Mouse (Mus musculus) MEL (cell line): ENCODE measurements around the gene Arhgef33. TPM values are rescaled to one million over a fixed set of nuclear protein-coding genes. Genes with fewer than 3 reads are reported as not detected.

Experiments used
- DNase-seq: peaks from one replicate; pipeline ENCODE4 v3.0.0; 2011; ENCODE audit warnings: low read depth, low spot score
- H3K27ac ChIP-seq: 2 replicates; pipeline ENCODE4 v1.5.1; 2012; ENCODE audit warnings: low read depth, mild to moderate bottlenecking, control low read depth, low read length, moderate library complexity; ENCODE audit not compliant: control insufficient read depth
- H3K27me3 ChIP-seq, 2 experiments: fragments of 150-350 bp in 1 of 2; sonication (generic) in 1 of 2; 2 replicates each; pipeline ENCODE4 v1.6.1; 2012; ENCODE audit warnings: low read length in 2 of 2, mild to moderate bottlenecking in 2 of 2, improper control_type of control experiment in 1 of 2, moderate library complexity in 1 of 2; ENCODE audit not compliant: insufficient read depth in 2 of 2, control insufficient read depth in 1 of 2
- H3K36me3 ChIP-seq, 2 experiments: 2 replicates each; pipeline ENCODE4 v1.6.1; 2012 to 2014; ENCODE audit warnings: low read length in 2 of 2, improper control_type of control experiment in 1 of 2, inconsistent platforms in 1 of 2, mild to moderate bottlenecking in 1 of 2; ENCODE audit not compliant: insufficient read depth in 2 of 2, control insufficient read depth in 1 of 2
- H3K4me1 ChIP-seq, 2 experiments: fragments of 150-350 bp in 1 of 2; sonication (generic) in 1 of 2; 2 replicates each; pipeline ENCODE4 v1.6.1; 2012; ENCODE audit warnings: low read length in 2 of 2, improper control_type of control experiment in 1 of 2, mild to moderate bottlenecking in 1 of 2; ENCODE audit not compliant: insufficient read depth in 2 of 2, control insufficient read depth in 1 of 2
- H3K4me3 ChIP-seq, 2 experiments: fragments of 150-350 bp in 1 of 2; sonication (generic) in 1 of 2; 2 replicates each; pipeline ENCODE4 v1.5.1; 2012; ENCODE audit warnings: low read depth in 2 of 2, low read length in 2 of 2, mild to moderate bottlenecking in 2 of 2, moderate library complexity in 2 of 2, control low read depth in 1 of 2, improper control_type of control experiment in 1 of 2; ENCODE audit not compliant: control insufficient read depth in 1 of 2, insufficient read depth in 1 of 2
- H3K79me2 ChIP-seq: 2 replicates; pipeline ENCODE4 v1.6.1; 2012; ENCODE audit warnings: mild to moderate bottlenecking, low read length, moderate library complexity; ENCODE audit not compliant: control insufficient read depth, poor library complexity, insufficient read depth
- H3K9ac ChIP-seq: 2 replicates; pipeline ENCODE4 v1.6.1; 2012; ENCODE audit warnings: low read depth, mild to moderate bottlenecking, control low read depth, low read length, moderate library complexity; ENCODE audit not compliant: control insufficient read depth, poor library complexity, severe bottlenecking
- H3K9me3 ChIP-seq: fragments of 150-350 bp; sonication (generic); replicated peaks from 2 replicates; pipeline ENCODE4 v1.6.1; 2012; ENCODE audit warnings: mild to moderate bottlenecking, low read length, improper control_type of control experiment, moderate library complexity; ENCODE audit not compliant: insufficient read depth
- BHLHE40 ChIP-seq: IDR thresholded peaks from 2 replicates; pipeline ENCODE4 v1.6.1; 2012; ENCODE audit warnings: low read depth, mild to moderate bottlenecking, inconsistent platforms, low read length, improper control_type of control experiment, borderline replicate concordance
- EP300 ChIP-seq, 2 experiments: IDR thresholded peaks; 2 replicates each; pipeline ENCODE4 v1.6.1; 2011; ENCODE audit warnings: improper control_type of control experiment in 2 of 2, low read length in 2 of 2, low read depth in 1 of 2, mild to moderate bottlenecking in 1 of 2
- ETS1 ChIP-seq: IDR thresholded peaks from 2 replicates; pipeline ENCODE4 v1.6.1; 2012; ENCODE audit warnings: low read depth, mild to moderate bottlenecking, inconsistent platforms, low read length, improper control_type of control experiment, moderate library complexity
- GABPA ChIP-seq: IDR thresholded peaks from 2 replicates; pipeline ENCODE4 v1.6.1; 2012; ENCODE audit warnings: low read depth, mild to moderate bottlenecking, inconsistent platforms, low read length, improper control_type of control experiment, moderate library complexity
- GATA1 ChIP-seq: IDR thresholded peaks from 2 replicates; pipeline ENCODE4 v1.6.1; 2011; ENCODE audit warnings: low read depth, low read length, improper control_type of control experiment
- HCFC1 ChIP-seq: IDR thresholded peaks from 2 replicates; pipeline ENCODE4 v1.6.1; 2012; ENCODE audit warnings: low read depth, mild to moderate bottlenecking, inconsistent platforms, low read length, improper control_type of control experiment, moderate library complexity
- JUND ChIP-seq: IDR thresholded peaks from 2 replicates; pipeline ENCODE4 v1.6.1; 2011; ENCODE audit warnings: low read depth, mild to moderate bottlenecking, improper control_type of control experiment, low read length
- MAFK ChIP-seq: IDR thresholded peaks from 2 replicates; pipeline ENCODE4 v1.6.1; 2011; ENCODE audit warnings: low read depth, mild to moderate bottlenecking, low read length, improper control_type of control experiment, borderline replicate concordance
- MAX ChIP-seq: IDR thresholded peaks from 2 replicates; pipeline ENCODE4 v1.6.1; 2011; ENCODE audit warnings: low read length, improper control_type of control experiment
- MEF2A ChIP-seq: IDR thresholded peaks from 2 replicates; pipeline ENCODE4 v1.6.1; 2014; ENCODE audit warnings: low read depth, mild to moderate bottlenecking, inconsistent platforms, low read length, improper control_type of control experiment; ENCODE audit not compliant: poor library complexity, insufficient replicate concordance, severe bottlenecking; ENCODE audit errors: extremely low read depth
- MXI1 ChIP-seq: IDR thresholded peaks from 2 replicates; pipeline ENCODE4 v1.6.1; 2011; ENCODE audit warnings: mild to moderate bottlenecking, low read depth, low read length, improper control_type of control experiment
- MYC ChIP-seq: IDR thresholded peaks from 2 replicates; pipeline ENCODE4 v1.6.1; 2011; ENCODE audit warnings: low read depth, mild to moderate bottlenecking, low read length, improper control_type of control experiment, moderate library complexity
- NELFE ChIP-seq: IDR thresholded peaks from 2 replicates; pipeline ENCODE4 v1.6.1; 2011; ENCODE audit warnings: low read depth, low read length, improper control_type of control experiment
- POLR2A ChIP-seq, 2 experiments: IDR thresholded peaks; 2 replicates each; pipeline ENCODE4 v1.6.1; 2011 to 2012; ENCODE audit warnings: low read length in 2 of 2, mild to moderate bottlenecking in 2 of 2, control low read depth in 1 of 2, improper control_type of control experiment in 1 of 2, low read depth in 1 of 2, moderate library complexity in 1 of 2; ENCODE audit not compliant: control insufficient read depth in 1 of 2, insufficient read depth in 1 of 2, poor library complexity in 1 of 2
- POLR2AphosphoS2 ChIP-seq: IDR thresholded peaks from 2 replicates; pipeline ENCODE4 v1.6.1; 2011; ENCODE audit warnings: low read length, improper control_type of control experiment
- RCOR1 ChIP-seq: IDR thresholded peaks from 2 replicates; pipeline ENCODE4 v1.6.1; 2012; ENCODE audit warnings: low read depth, mild to moderate bottlenecking, inconsistent platforms, low read length, improper control_type of control experiment
- SMC3 ChIP-seq: IDR thresholded peaks from 2 replicates; pipeline ENCODE4 v1.6.1; 2011; ENCODE audit warnings: low read depth, low read length, improper control_type of control experiment
- TAL1 ChIP-seq: IDR thresholded peaks from 2 replicates; pipeline ENCODE4 v1.6.1; 2012; ENCODE audit warnings: mild to moderate bottlenecking, inconsistent platforms, low read length, moderate library complexity, mixed read lengths
- TBP ChIP-seq: IDR thresholded peaks from 2 replicates; pipeline ENCODE4 v1.8.0; 2011; ENCODE audit warnings: low read depth, low read length, improper control_type of control experiment
- USF2 ChIP-seq, 2 experiments: IDR thresholded peaks; 2 replicates each; pipeline ENCODE4 v1.6.1; 2011 to 2012; ENCODE audit warnings: improper control_type of control experiment in 2 of 2, low read length in 2 of 2, borderline replicate concordance in 1 of 2, inconsistent platforms in 1 of 2, low read depth in 1 of 2, mild to moderate bottlenecking in 1 of 2; ENCODE audit not compliant: insufficient read depth in 1 of 2
- ZNF384 ChIP-seq: IDR thresholded peaks from 2 replicates; pipeline ENCODE4 v1.6.1; 2012; ENCODE audit warnings: low read depth, mild to moderate bottlenecking, inconsistent platforms, low read length, improper control_type of control experiment
- polyA plus RNA-seq, 2 experiments: library from polyadenylated mRNA; stranded (reverse) in 1 of 2; unstranded in 1 of 2; fragments of >175 nt in 1 of 2; fragments of >200 nt in 1 of 2; gene quantifications; 2 replicates each; pipeline versions ENCODE4 v1.2.1 to v1.2.4; 2012; ENCODE audit warnings: low replicate concordance in 2 of 2, low read depth in 1 of 2; ENCODE audit not compliant: insufficient read length in 2 of 2, insufficient read depth in 1 of 2, missing spikeins in 1 of 2
- total RNA-seq: library from RNA; depleted of rRNA; stranded (reverse); fragments of 300-350 nt; gene quantifications from 2 replicates; pipeline ENCODE4 v1.2.3, GENCODE M21; 2012

The Arhgef33 gene
- total and polyA plus RNA-seq, 3 experiments = 0.08 TPM; not detected in 2

DNA sequence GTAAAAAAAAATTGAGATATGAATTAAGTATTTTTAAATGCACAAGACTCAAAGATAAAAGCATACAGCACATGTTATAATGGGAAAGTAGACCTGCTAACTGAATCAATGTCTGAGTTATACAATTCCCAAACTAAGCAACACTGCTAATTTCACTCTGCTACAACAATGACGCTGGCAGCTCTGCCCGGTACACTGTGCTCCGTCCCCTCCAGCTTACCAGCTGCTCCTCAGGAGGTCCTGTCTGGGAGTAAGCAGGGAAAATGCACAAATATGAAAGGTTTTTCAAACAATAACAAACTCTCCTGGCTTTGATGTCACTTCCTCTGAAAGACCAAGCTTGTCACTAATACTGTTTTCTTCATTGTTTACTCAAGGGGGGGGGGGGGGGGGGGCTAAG, 127.2 kb downstream of the Arhgef33 start:
- DNase-seq = no peak
- Histone ChIP-seq H3K4me1 (peaks cover 2 to 3% of the 10 kb centered on the region in 2 experiments; a peak in 2 of 4 replicates), H3K9ac (no peak overlapping the region), H3K4me3 (no peak overlapping the region), H3K79me2 (no peaks in the 10 kb centered on the region), H3K27ac (no peak overlapping the region), H3K36me3 (peaks cover 7 to 42% of the 10 kb centered on the region in 2 experiments), H3K27me3 (no peaks in the 10 kb centered on the region), H3K9me3 (no peaks in the 10 kb centered on the region)
- TF ChIP-seq MXI1 (no peak), GABPA (no peak), JUND (no peak), USF2 (IDR thresholded peaks at IDR 0.05; ENCODE audit: borderline replicate concordance in 1 of 2, insufficient read depth in 1 of 2, low read depth in 1 of 2, low read length in 2 of 2) (no peak), NELFE (no peak), HCFC1 (no peak), TAL1 (no peak), BHLHE40 (no peak), ETS1 (no peak), SMC3 (no peak), ZNF384 (no peak), RCOR1 (no peak), MEF2A (no peak)

DNA sequence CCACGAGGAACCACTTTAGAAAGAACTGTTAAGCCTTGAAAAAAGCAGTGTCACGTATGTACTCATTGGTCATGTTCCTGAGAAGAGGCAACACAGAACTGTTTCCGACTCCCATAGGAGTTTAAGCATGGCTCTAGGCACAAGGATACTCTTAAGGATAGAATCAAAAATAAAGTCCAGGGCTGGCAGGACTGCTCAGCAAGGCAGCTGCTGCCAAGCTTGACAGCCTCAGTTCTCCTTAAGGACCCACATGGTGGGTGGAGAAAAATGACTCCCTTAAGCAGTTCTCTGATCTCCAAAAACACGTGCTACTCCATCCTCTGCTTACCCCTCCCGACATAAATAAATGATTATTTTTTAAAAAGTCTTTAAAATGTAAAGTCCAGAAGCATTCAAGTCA, 128.5 kb downstream of the Arhgef33 start:
- H3K27me3 ChIP-seq = no peaks in the 10 kb centered on the region
- peaks cover 2 to 3% of the 10 kb centered on the region in 2 experiments; a peak in 2 of 4 replicates for H3K4me1 ChIP-seq
- H3K79me2 ChIP-seq = no peaks in the 10 kb centered on the region
- H3K36me3 ChIP-seq = peaks cover 7 to 52% of the 10 kb centered on the region in 2 experiments
- H3K9me3 ChIP-seq = no peaks in the 10 kb centered on the region
- DNase-seq = no peak
- H3K4me3 ChIP-seq = no peak overlapping the region
- H3K9ac ChIP-seq = no peak overlapping the region
- H3K27ac ChIP-seq = no peak overlapping the region
- TF ChIP-seq SMC3 (no peak), BHLHE40 (no peak), MYC (no peak), USF2 (IDR thresholded peaks at IDR 0.05; ENCODE audit: borderline replicate concordance in 1 of 2, insufficient read depth in 1 of 2, low read depth in 1 of 2, low read length in 2 of 2) (no peak), MAX (no peak), POLR2AphosphoS2 (no peak), GATA1 (no peak), MXI1 (no peak), EP300 (IDR thresholded peaks at IDR 0.05; ENCODE audit: low read depth in 1 of 2, low read length in 2 of 2) (no peak), MAFK (no peak), POLR2A (IDR thresholded peaks at IDR 0.05; ENCODE audit: control insufficient read depth in 1 of 2, insufficient read depth in 1 of 2, low read depth in 1 of 2, low read length in 2 of 2, poor library complexity in 1 of 2) (no peak), TBP (no peak)
